Mouse (Mus musculus): Measurements from ENCODE around the gene Nfatc3. TPM values are rescaled to one million over a fixed set of nuclear protein-coding genes. Genes with fewer than 3 reads are reported as not detected.
A peak's percentile ranks its signal among the peaks of the same experiment; 100 is the strongest.

The Nfatc3 gene
- polyA plus RNA-seq, 1 experiment from 2014 or later: 6.6 TPM

GRCm38 (mm10) chr8:106131021-106131420, 72.4 kb downstream of the Nfatc3 start:
- H3K4me1 ChIP-seq: peaks cover 4% of the 10 kb centered on the region
- H3K27ac ChIP-seq: no peak overlapping the region
- no peak overlapping the region for H3K9ac ChIP-seq
- no peak for ATAC-seq (ENCODE audit: low FRiP score)
- no peak overlapping the region for H3K4me2 ChIP-seq
- H3K4me3 ChIP-seq (replicated peaks): no peak overlapping the region
- peaks cover 50% of the 10 kb centered on the region for H3K36me3 ChIP-seq (replicated peaks)
- H3K9me3 ChIP-seq: no peaks in the 10 kb centered on the region
- 97% methylated on average over 4 of the region's 4 CpGs for WGBS
- peaks cover 31% of the 10 kb centered on the region for H3K27me3 ChIP-seq

- Histone ChIP-seq H3K27me3 (peaks cover 37% of the 10 kb centered on the region), H3K36me3 (replicated peaks) (peaks cover 50% of the 10 kb centered on the region), H3K4me3 (replicated peaks) (no peak overlapping the region), H3K9ac (no peak overlapping the region), H3K27ac (no peak overlapping the region), H3K4me2 (no peak overlapping the region), H3K9me3 (no peaks in the 10 kb centered on the region), H3K4me1 (peaks cover 10% of the 10 kb centered on the region)
- ATAC-seq (ENCODE audit: low FRiP score): no peak
- WGBS: 90% methylated on average over 7 of the region's 7 CpGs
Observed at GRCm38 (mm10) chr8:106131488-106132222, 73.0 kb downstream of the Nfatc3 start.

GRCm38 (mm10) chr8:106132356-106132755, 73.7 kb downstream of the Nfatc3 start:
- ATAC-seq (ENCODE audit: low FRiP score): no peak
- 95% methylated on average over 11 of the region's 11 CpGs for WGBS
- Histone ChIP-seq H3K4me1 (peaks cover 17% of the 10 kb centered on the region), H3K36me3 (replicated peaks) (peaks cover 45% of the 10 kb centered on the region), H3K9ac (no peak overlapping the region), H3K27ac (no peak overlapping the region), H3K4me3 (replicated peaks) (no peak overlapping the region), H3K9me3 (no peaks in the 10 kb centered on the region), H3K4me2 (no peak overlapping the region), H3K27me3 (peaks cover 44% of the 10 kb centered on the region)

- peaks cover 28% of the 10 kb centered on the region for H3K4me1 ChIP-seq
- H3K27me3 ChIP-seq: peaks cover 56% of the 10 kb centered on the region
- peaks cover 37% of the 10 kb centered on the region for H3K36me3 ChIP-seq (replicated peaks)
- no peak overlapping the region for H3K9ac ChIP-seq
- no peak overlapping the region for H3K27ac ChIP-seq
- no peaks in the 10 kb centered on the region for H3K9me3 ChIP-seq
- H3K4me3 ChIP-seq (replicated peaks): no peak overlapping the region
- WGBS: 81% methylated on average over 13 of the region's 13 CpGs
- H3K4me2 ChIP-seq: no peak overlapping the region
- no peak for ATAC-seq (ENCODE audit: low FRiP score)
Observed at GRCm38 (mm10) chr8:106133526-106133925, 74.9 kb downstream of the Nfatc3 start.

- WGBS: 80% methylated on average over 6 of the region's 6 CpGs
- Histone ChIP-seq H3K36me3 (replicated peaks) (peaks cover 33% of the 10 kb centered on the region), H3K9me3 (no peaks in the 10 kb centered on the region), H3K9ac (no peak overlapping the region), H3K27me3 (peaks cover 60% of the 10 kb centered on the region), H3K4me3 (replicated peaks) (no peak overlapping the region), H3K4me1 (peaks cover 28% of the 10 kb centered on the region), H3K27ac (no peak overlapping the region), H3K4me2 (no peak overlapping the region)
- ATAC-seq (ENCODE audit: low FRiP score): no peak
Observed at GRCm38 (mm10) chr8:106133946-106134345, 75.3 kb downstream of the Nfatc3 start.

GRCm38 (mm10) chr8:106134751-106135571, 76.3 kb downstream of the Nfatc3 start:
- Histone ChIP-seq H3K9me3 (no peaks in the 10 kb centered on the region), H3K4me1 (peaks cover 28% of the 10 kb centered on the region), H3K36me3 (replicated peaks) (peaks cover 25% of the 10 kb centered on the region), H3K4me2 (no peak overlapping the region), H3K27me3 (peaks cover 70% of the 10 kb centered on the region), H3K9ac (no peak overlapping the region), H3K27ac (no peak overlapping the region), H3K4me3 (replicated peaks) (no peak overlapping the region)
- 25% methylated on average over 14 of the region's 14 CpGs for WGBS
- ATAC-seq (ENCODE audit: low FRiP score): no peak

GRCm38 (mm10) chr8:106135672-106136071, 77.0 kb downstream of the Nfatc3 start:
- 4% methylated on average over 19 of the region's 19 CpGs for WGBS

GRCm38 (mm10) chr8:106136156-106137130, 77.8 kb downstream of the Nfatc3 start, which contains the start of gene Esrp2:
Gene Esrp2, minus strand, starts transcription at chr8:106136974.
- H3K27me3 ChIP-seq: peaks cover 77% of the 10 kb centered on the region
- peak within 1 kb of the TSS; percentile 74 for H3K4me2 ChIP-seq
- no peak for ATAC-seq (ENCODE audit: low FRiP score)
- H3K36me3 ChIP-seq (replicated peaks): peaks cover 16% of the 10 kb centered on the region; the same call in 1 of the 2 replicates
- WGBS: under 1% methylated on average over 86 of the region's 86 CpGs
- H3K4me3 ChIP-seq (replicated peaks): peak within 1 kb of the TSS; percentile 42
- no peak within 1 kb of the TSS for H3K27ac ChIP-seq
- no peaks in the 10 kb centered on the region for H3K9me3 ChIP-seq
- peak within 1 kb of the TSS; percentile 39 for H3K9ac ChIP-seq
- H3K4me1 ChIP-seq: peaks cover 28% of the 10 kb centered on the region

More at GRCm38 (mm10) chr8:106135672-106136071, 77.0 kb downstream of the Nfatc3 start:
- H3K9ac ChIP-seq: peak overlapping the region; percentile 25; the same call in 1 of the 2 replicates
- peaks cover 28% of the 10 kb centered on the region for H3K4me1 ChIP-seq
- peak overlapping the region; percentile 74 for H3K4me2 ChIP-seq
- H3K9me3 ChIP-seq: no peaks in the 10 kb centered on the region
- no peak for ATAC-seq (ENCODE audit: low FRiP score)
- peaks cover 77% of the 10 kb centered on the region for H3K27me3 ChIP-seq
- H3K36me3 ChIP-seq (replicated peaks): peaks cover 23% of the 10 kb centered on the region
- peak overlapping the region; percentile 42 for H3K4me3 ChIP-seq (replicated peaks)
- no peak overlapping the region for H3K27ac ChIP-seq

- Histone ChIP-seq H3K4me2 (peak overlapping the region; percentile 74), H3K36me3 (replicated peaks) (peaks cover 10% of the 10 kb centered on the region; the same call in 1 of the 2 replicates), H3K27ac (no peak overlapping the region), H3K27me3 (peaks cover 77% of the 10 kb centered on the region), H3K4me1 (peaks cover 28% of the 10 kb centered on the region), H3K9me3 (no peaks in the 10 kb centered on the region), H3K4me3 (replicated peaks) (peak overlapping the region; percentile 42), H3K9ac (peak overlapping the region; percentile 39; the same call in 1 of the 2 replicates)
- 3% methylated on average over 22 of the region's 22 CpGs for WGBS
- ATAC-seq (ENCODE audit: low FRiP score): no peak
Observed at GRCm38 (mm10) chr8:106137218-106137905, 78.7 kb downstream of the Nfatc3 start.

- Histone ChIP-seq H3K9me3 (no peaks in the 10 kb centered on the region), H3K4me3 (replicated peaks) (peak overlapping the region; percentile 42), H3K27ac (no peak overlapping the region), H3K9ac (peak overlapping the region; percentile 39; the same call in 1 of the 2 replicates), H3K36me3 (replicated peaks) (0 out of 2 replicates have a peak, but pooled peaks cover 4% of the 10 kb centered on the region), H3K27me3 (peaks cover 76% of the 10 kb centered on the region), H3K4me1 (peaks cover 28% of the 10 kb centered on the region), H3K4me2 (peak overlapping the region; percentile 74)
- WGBS: under 1% methylated on average over 24 of the region's 24 CpGs
- peak; percentile 47 for ATAC-seq (ENCODE audit: low FRiP score)
Observed at GRCm38 (mm10) chr8:106137906-106138477, 79.4 kb downstream of the Nfatc3 start.

- H3K9ac ChIP-seq: peak overlapping the region; percentile 39; the same call in 1 of the 2 replicates
- no peaks in the 10 kb centered on the region for H3K9me3 ChIP-seq
- peaks cover 70% of the 10 kb centered on the region for H3K27me3 ChIP-seq
- peak overlapping the region; percentile 42 for H3K4me3 ChIP-seq (replicated peaks)
- ATAC-seq (ENCODE audit: low FRiP score): no peak
- H3K4me1 ChIP-seq: peaks cover 28% of the 10 kb centered on the region
- H3K27ac ChIP-seq: no peak overlapping the region
- H3K4me2 ChIP-seq: peak overlapping the region; percentile 74
- WGBS: 19% methylated on average over 7 of the region's 7 CpGs
- H3K36me3 ChIP-seq (replicated peaks): no peaks in the 10 kb centered on the region
Observed at GRCm38 (mm10) chr8:106138616-106139015, 80.0 kb downstream of the Nfatc3 start.
